Mouse (Mus musculus): Measurements from ENCODE around the gene Gm9945. TPM values are rescaled to one million over a fixed set of nuclear protein-coding genes. Genes with fewer than 3 reads are reported as not detected.
A peak's percentile ranks its signal among the peaks of the same experiment; 100 is the strongest.

Gm9945 gene
- total and polyA plus RNA-seq, 2 experiments from 2014 or later, result 0.28 TPM; not detected in 1

DNA sequence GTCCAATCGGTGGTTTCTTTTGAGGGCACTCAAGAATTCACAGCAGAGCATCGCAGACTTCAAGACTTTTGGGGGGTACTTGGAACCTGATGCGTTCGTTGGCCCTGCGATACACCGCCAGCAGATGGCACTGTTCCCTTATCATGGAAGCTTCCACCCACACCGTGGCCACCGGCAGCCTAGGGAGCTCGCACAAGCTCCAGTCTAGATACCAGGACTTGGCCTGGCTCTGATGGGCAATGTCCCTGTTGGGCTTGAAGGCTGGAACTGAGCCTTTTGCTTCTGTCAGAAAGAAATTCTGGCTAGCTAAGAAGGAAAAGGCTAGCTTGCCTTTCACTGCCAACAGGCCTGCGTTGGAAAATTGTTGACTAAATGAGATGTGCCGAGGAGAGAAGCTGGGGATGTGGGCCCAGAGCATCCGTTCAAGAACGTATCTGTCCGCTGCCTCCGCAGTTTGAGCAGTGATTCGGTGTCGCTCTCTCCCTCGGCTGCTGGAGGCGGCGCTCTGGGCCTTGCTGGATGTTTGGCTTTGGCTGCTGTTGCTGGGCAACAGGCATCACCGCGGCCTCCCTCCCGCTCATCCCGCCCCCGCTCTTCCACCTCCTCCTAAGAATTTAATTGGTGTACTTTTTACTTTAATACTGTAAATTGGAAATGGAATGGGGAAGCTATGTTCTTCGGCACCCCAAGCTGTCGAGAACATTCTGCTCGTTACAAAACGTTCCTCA, 9.8 kb upstream of the Gm9945 start, which contains the start of gene Gm9837:
Gene Gm9837 (minus strand): TSS at position 512 of the 728 bp plus-strand sequence.
- H3K9ac ChIP-seq, result peak within 1 kb of the TSS; percentile 44; the same call in 1 of the 2 replicates
- H3K36me3 ChIP-seq (ENCODE audit: insufficient read depth), result no peaks in the 10 kb centered on the region
- peaks cover 15% of the 10 kb centered on the region for H3K4me1 ChIP-seq (ENCODE audit: insufficient read depth)
- peak within 1 kb of the TSS; percentile 80 for H3K27ac ChIP-seq (ENCODE audit: low read depth, low read length)
- DNase-seq (peak; percentile 95), ATAC-seq (peak; percentile 89)
- H3K4me2 ChIP-seq (ENCODE audit: low read depth), result peak within 1 kb of the TSS; percentile 52
- TF ChIP-seq CTCF (IDR thresholded peaks at IDR 0.05; ENCODE audit: low read depth), result peak; percentile 91
- H3K27me3 ChIP-seq (ENCODE audit: insufficient read depth, low read length), result peaks cover 6% of the 10 kb centered on the region; the same call in 1 of the 2 replicates
- WGBS, result under 1% methylated on average over 29 of the region's 29 CpGs
- no peaks in the 10 kb centered on the region for H3K9me3 ChIP-seq (ENCODE audit: low read length)
- peak within 1 kb of the TSS; percentile 21 for H3K4me3 ChIP-seq (ENCODE audit: low read depth, low read length)

DNA sequence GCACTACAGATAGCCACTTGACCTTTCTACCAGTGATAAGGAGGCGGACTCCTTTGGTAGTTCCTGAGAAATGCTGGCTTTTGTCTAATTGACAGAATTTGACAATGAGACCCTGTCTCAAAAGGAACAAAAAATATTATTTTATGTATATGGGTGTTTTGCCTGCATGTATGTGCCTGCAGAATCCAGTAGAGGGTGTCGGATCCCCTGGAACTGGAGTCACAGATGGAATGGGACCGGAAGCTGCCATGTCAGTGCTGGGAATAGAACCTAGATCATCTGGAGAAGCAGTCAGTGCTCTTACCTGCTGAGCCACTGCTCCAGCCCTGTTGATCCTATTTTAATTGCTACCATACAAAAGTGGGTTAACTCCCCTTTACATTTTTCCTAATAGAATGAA, 7.3 kb upstream of the Gm9945 start:
- Histone ChIP-seq H3K4me2 (ENCODE audit: low read depth) (no peak overlapping the region), H3K27me3 (ENCODE audit: insufficient read depth, low read length) (no peaks in the 10 kb centered on the region), H3K4me1 (ENCODE audit: insufficient read depth) (peaks cover 22% of the 10 kb centered on the region), H3K4me3 (ENCODE audit: low read depth, low read length) (no peak overlapping the region), H3K36me3 (ENCODE audit: insufficient read depth) (no peaks in the 10 kb centered on the region), H3K9ac (no peak overlapping the region), H3K27ac (ENCODE audit: low read depth, low read length) (no peak overlapping the region), H3K9me3 (ENCODE audit: low read length) (no peaks in the 10 kb centered on the region)
- ATAC-seq (no peak), DNase-seq (no peak)
- peak; percentile 28; the same call in 1 of the 2 replicates for TF ChIP-seq CTCF (IDR thresholded peaks at IDR 0.05; ENCODE audit: low read depth)
- 78% methylated on average over 3 of the region's 3 CpGs for whole genome bisulfite sequencing

DNA sequence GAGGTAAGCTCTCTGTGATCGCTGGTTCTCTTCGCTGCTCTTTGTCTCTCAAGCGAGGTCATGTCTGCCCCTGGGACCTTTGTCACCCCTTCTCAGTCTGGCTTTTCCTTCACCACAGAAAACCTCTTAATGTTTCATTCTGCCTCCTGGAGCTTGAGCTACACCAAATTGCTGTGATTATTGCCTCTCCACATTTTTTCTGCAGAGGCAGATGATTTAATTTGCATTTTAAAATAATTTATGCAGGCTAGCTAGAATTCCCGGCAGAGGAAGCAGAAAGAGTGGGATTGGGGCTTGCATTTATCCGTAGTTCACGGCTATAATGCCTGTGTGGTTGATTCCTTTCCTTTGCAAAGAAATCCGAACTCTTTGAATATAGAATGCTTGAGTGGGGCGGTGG, 4.3 kb upstream of the Gm9945 start:
- TF ChIP-seq CTCF (IDR thresholded peaks at IDR 0.05; ENCODE audit: low read depth), result no peak
- peak overlapping the region; percentile 43 for H3K4me2 ChIP-seq (ENCODE audit: low read depth)
- H3K27me3 ChIP-seq (ENCODE audit: insufficient read depth, low read length), result 0 out of 2 replicates have a peak, but pooled peaks cover 14% of the 10 kb centered on the region
- peak overlapping the region; percentile 16 for H3K4me3 ChIP-seq (ENCODE audit: low read depth, low read length)
- peaks cover 12% of the 10 kb centered on the region for H3K4me1 ChIP-seq (ENCODE audit: insufficient read depth)
- peak overlapping the region; percentile 89 for H3K27ac ChIP-seq (ENCODE audit: low read depth, low read length)
- 10% methylated on average over 8 of the region's 8 CpGs for WGBS
- ATAC-seq, result peak; percentile 66
- H3K36me3 ChIP-seq (ENCODE audit: insufficient read depth), result no peaks in the 10 kb centered on the region
- H3K9ac ChIP-seq, result peak overlapping the region; percentile 41
- H3K9me3 ChIP-seq (ENCODE audit: low read length), result no peaks in the 10 kb centered on the region
- DNase-seq, result peak; percentile 61

DNA sequence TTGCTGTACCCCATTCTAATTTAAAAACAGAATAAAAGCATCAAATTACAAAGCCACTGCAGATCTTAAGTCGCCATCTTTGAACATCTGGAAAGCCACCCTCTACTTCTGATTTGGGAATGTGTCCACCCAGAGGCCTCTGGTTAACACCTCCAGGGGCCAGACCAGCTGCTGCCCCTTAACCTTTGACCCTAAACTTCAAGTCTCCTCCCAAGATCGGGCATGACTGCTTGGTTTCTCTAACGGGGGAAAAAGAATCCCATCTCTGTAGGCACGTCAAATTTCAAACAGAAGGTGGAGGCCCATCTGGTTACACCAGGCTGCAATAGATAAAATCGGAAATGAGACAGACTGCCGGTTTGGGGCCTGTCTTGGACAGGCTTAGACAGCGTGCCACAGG, 2.1 kb upstream of the Gm9945 start:
- Histone ChIP-seq H3K36me3 (ENCODE audit: insufficient read depth) (no peaks in the 10 kb centered on the region), H3K4me2 (ENCODE audit: low read depth) (peak overlapping the region; percentile 59; the same call in 1 of the 2 replicates), H3K27me3 (ENCODE audit: insufficient read depth, low read length) (0 out of 2 replicates have a peak, but pooled peaks cover 17% of the 10 kb centered on the region), H3K9me3 (ENCODE audit: low read length) (no peaks in the 10 kb centered on the region), H3K27ac (ENCODE audit: low read depth, low read length) (no peak overlapping the region), H3K9ac (no peak overlapping the region), H3K4me1 (ENCODE audit: insufficient read depth) (peaks cover 9% of the 10 kb centered on the region), H3K4me3 (ENCODE audit: low read depth, low read length) (no peak overlapping the region)
- no peak for TF ChIP-seq CTCF (IDR thresholded peaks at IDR 0.05; ENCODE audit: low read depth)
- WGBS, result 55% methylated on average over 7 of the region's 7 CpGs
- DNase-seq, result no peak
- no peak for ATAC-seq

DNA sequence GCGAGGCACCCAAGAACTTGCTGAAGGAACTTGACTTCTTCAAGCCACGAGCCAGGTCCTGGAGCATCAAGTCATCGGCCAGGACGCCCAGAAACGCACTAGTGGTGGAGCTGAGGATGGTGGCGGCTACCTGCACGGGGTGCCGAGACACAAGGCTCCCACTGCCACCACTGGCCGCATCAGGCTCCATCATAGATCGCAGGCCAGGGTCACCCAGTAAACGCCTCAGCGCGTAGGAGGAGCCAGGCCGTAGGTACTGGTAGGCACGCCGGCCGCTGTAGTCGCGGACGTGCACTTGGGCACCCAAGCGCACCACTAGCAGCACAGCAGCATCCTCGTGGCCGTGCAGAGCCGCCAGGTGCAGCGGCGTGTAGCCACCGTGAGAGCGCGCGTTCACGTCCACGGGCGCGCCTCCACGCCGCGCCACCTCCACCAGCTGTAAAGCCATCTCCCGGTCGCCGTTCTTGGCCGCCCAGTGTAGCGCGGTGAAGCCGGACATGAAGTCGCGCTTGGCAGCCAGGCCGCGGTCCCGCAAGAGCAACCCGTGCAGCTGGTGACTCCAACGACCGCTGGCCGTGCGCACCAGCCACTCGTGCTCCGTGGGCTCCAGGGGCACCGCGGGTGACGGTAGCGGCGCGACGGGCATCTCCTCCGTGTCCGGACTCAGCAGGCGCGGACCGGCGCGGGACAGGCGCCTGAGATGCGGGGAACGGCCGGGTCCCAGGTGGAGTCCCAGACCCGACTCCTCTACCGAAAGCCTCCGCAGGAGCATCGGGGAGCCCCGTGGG, 1.4 kb upstream of the Gm9945 start:
- WGBS, result 6% methylated on average over 79 of the region's 79 CpGs
- no peaks in the 10 kb centered on the region for H3K9me3 ChIP-seq (ENCODE audit: low read length)
- TF ChIP-seq CTCF (IDR thresholded peaks at IDR 0.05; ENCODE audit: low read depth), result no peak
- H3K4me3 ChIP-seq (ENCODE audit: low read depth, low read length), result peak overlapping the region; percentile 40
- H3K27me3 ChIP-seq (ENCODE audit: insufficient read depth, low read length), result 0 out of 2 replicates have a peak, but pooled peaks cover 17% of the 10 kb centered on the region
- H3K4me2 ChIP-seq (ENCODE audit: low read depth), result peak overlapping the region; percentile 59
- ATAC-seq (0 out of 2 replicates have a peak, but pooled peaks have one; percentile 12), DNase-seq (no peak)
- 0 out of 2 replicates have a peak overlapping the region, but pooled peaks have one; percentile 50 for H3K27ac ChIP-seq (ENCODE audit: low read depth, low read length)
- H3K4me1 ChIP-seq (ENCODE audit: insufficient read depth), result peaks cover 9% of the 10 kb centered on the region
- no peaks in the 10 kb centered on the region for H3K36me3 ChIP-seq (ENCODE audit: insufficient read depth)
- peak overlapping the region; percentile 53 for H3K9ac ChIP-seq

DNA sequence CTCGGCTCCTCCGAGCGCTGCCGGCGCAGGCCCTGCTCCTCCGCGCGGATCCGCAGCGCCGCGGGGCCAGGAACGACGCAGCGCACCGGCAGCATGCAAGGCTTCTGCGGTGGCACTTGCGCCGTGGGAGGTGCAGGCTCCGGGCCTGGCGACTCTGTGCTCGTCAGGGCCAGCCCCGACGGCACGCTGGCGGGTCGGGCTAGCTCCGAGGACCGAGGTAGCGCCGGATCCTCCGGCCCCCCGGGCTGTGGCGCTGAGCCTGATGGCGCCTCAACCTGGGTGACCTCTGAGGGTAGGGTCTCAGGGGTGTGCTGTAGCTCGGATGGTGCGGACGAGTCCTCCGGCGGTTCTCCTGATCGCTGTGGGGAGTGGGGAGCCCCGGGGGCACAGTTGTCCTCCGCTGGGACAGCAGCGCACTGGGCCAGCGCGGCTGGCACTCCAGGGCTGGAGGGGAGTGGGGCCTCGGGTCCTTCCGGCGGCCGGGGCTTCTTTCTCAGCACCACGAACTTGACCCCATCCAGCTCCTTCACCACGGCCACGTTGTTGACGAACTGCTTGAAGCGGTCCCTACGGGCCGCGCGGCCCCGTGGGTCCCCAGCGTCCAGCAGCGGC, 689 bp upstream of the Gm9945 start:
- TF ChIP-seq CTCF (IDR thresholded peaks at IDR 0.05; ENCODE audit: low read depth), result no peak
- Histone ChIP-seq H3K4me2 (ENCODE audit: low read depth) (peak overlapping the region; percentile 59), H3K4me1 (ENCODE audit: insufficient read depth) (peaks cover 9% of the 10 kb centered on the region), H3K36me3 (ENCODE audit: insufficient read depth) (no peaks in the 10 kb centered on the region), H3K9me3 (ENCODE audit: low read length) (no peaks in the 10 kb centered on the region), H3K9ac (peak overlapping the region; percentile 53), H3K27me3 (ENCODE audit: insufficient read depth, low read length) (0 out of 2 replicates have a peak, but pooled peaks cover 17% of the 10 kb centered on the region), H3K27ac (ENCODE audit: low read depth, low read length) (peak overlapping the region; percentile 50; the same call in 1 of the 2 replicates), H3K4me3 (ENCODE audit: low read depth, low read length) (peak overlapping the region; percentile 40)
- peak; percentile 58 for DNase-seq
- ATAC-seq, result peak; percentile 40; the same call in 1 of the 2 replicates
- 4% methylated on average over 62 of the region's 62 CpGs for WGBS

Measured in forebrain, postnatal 0 days (tissue).